Mouse (Mus musculus) stomach, postnatal 0 days (tissue): ENCODE results near the gene Astn2. TPM values are rescaled to one million over a fixed set of nuclear protein-coding genes. Genes with fewer than 3 reads are reported as not detected.

ENCODE experiments used
- ATAC-seq: fragments of 200-750 bp; cut with Nextera tagmentation; 2 replicates; pipeline ENCODE4 v1.8.0; 2017; ENCODE audit not compliant: low FRiP score, low TSS enrichment
- DNase-seq: peaks from one replicate; pipeline ENCODE4 v3.0.0-alpha.2; 2016; ENCODE audit warnings: low spot score
- H3K27ac ChIP-seq: fragments of 300-500 bp; sonication (generic); replicated peaks from 2 replicates; pipeline ENCODE4 v1.5.1; 2014; ENCODE audit warnings: mild to moderate bottlenecking, control low read depth
- H3K27me3 ChIP-seq: fragments of 300-500 bp; sonication (generic); 2 replicates; pipeline ENCODE4 v1.6.1; 2014; ENCODE audit warnings: low read length; ENCODE audit not compliant: control insufficient read depth, insufficient read depth
- H3K36me3 ChIP-seq: fragments of 300-500 bp; sonication (generic); 2 replicates; pipeline ENCODE4 v1.6.1; 2014; ENCODE audit warnings: low read length, mixed read lengths; ENCODE audit not compliant: control insufficient read depth, insufficient read depth
- H3K4me1 ChIP-seq: fragments of 300-500 bp; sonication (generic); replicated peaks from 2 replicates; pipeline ENCODE4 v1.6.1; 2014; ENCODE audit warnings: antibody characterized with exemption; ENCODE audit not compliant: control insufficient read depth, insufficient read depth
- H3K4me2 ChIP-seq: fragments of 300-500 bp; sonication (generic); replicated peaks from 2 replicates; pipeline ENCODE4 v1.6.1; 2014; ENCODE audit warnings: low read depth, mild to moderate bottlenecking, control low read depth, moderate library complexity
- H3K4me3 ChIP-seq: fragments of 300-500 bp; sonication (generic); 2 replicates; pipeline ENCODE4 v1.5.1; 2014; ENCODE audit warnings: low read depth, low read length, control low read depth
- H3K9ac ChIP-seq: fragments of 300-500 bp; sonication (generic); 2 replicates; pipeline ENCODE4 v1.6.1; 2014; ENCODE audit warnings: mild to moderate bottlenecking, low read length, control low read depth, mixed read lengths
- H3K9me3 ChIP-seq: fragments of 300-500 bp; sonication (generic); 2 replicates; pipeline ENCODE4 v1.6.1; 2016; ENCODE audit warnings: low read length; ENCODE audit not compliant: control insufficient read depth
- CTCF ChIP-seq: IDR thresholded peaks from 2 replicates; pipeline ENCODE4 v1.5.1; 2016; ENCODE audit warnings: antibody characterized with exemption, low read depth, mild to moderate bottlenecking, moderate library complexity
- EP300 ChIP-seq: optimal IDR thresholded peaks from 2 replicates; pipeline ENCODE3; 2016; ENCODE audit warnings: antibody characterized with exemption
- WGBS: fragments of 180-500 bp; shearing (Covaris S2); extraction: QIAGEN DNeasy Blood & Tissue Kit; methylation state at CpG from one replicate; pipeline ENCODE4 v1.1.7; 2014; 5-methylcytosine and 5-hydroxymethylcytosine counted together
- polyA plus RNA-seq: library from polyadenylated mRNA; unstranded; fragments of >200 nt; fragmentation: Nextera tagmentation; extraction: Ambion mirVana; gene quantifications from 2 replicates; pipeline ENCODE4 v1.2.1, GENCODE M21; 2015

Astn2 gene
- polyA plus RNA-seq, 1 experiment from 2014 or later, result 0.16 TPM

GRCm38 (mm10) chr4:66232350-66232749, 172.1 kb downstream of the Astn2 start:
- H3K9ac ChIP-seq, result no peak overlapping the region
- H3K36me3 ChIP-seq, result no peaks in the 10 kb centered on the region
- no peak overlapping the region for H3K4me2 ChIP-seq
- ATAC-seq (no peak), DNase-seq (no peak)
- no peak overlapping the region for H3K27ac ChIP-seq
- no peak for TF ChIP-seq EP300
- TF ChIP-seq CTCF, result no peak
- H3K4me3 ChIP-seq, result no peak overlapping the region
- no peaks in the 10 kb centered on the region for H3K4me1 ChIP-seq
- 50% methylated on average over 2 of the region's 2 CpGs for WGBS
- H3K27me3 ChIP-seq, result no peaks in the 10 kb centered on the region
- no peaks in the 10 kb centered on the region for H3K9me3 ChIP-seq

GRCm38 (mm10) chr4:66230735-66231134, 173.7 kb downstream of the Astn2 start:
- Histone ChIP-seq H3K9ac (no peak overlapping the region), H3K27me3 (no peaks in the 10 kb centered on the region), H3K4me2 (no peak overlapping the region), H3K27ac (no peak overlapping the region), H3K9me3 (no peaks in the 10 kb centered on the region), H3K4me3 (no peak overlapping the region), H3K36me3 (no peaks in the 10 kb centered on the region), H3K4me1 (no peaks in the 10 kb centered on the region)
- WGBS, result 71% methylated on average over 4 of the region's 4 CpGs
- no peak for ATAC-seq
- no peak for DNase-seq
- TF ChIP-seq CTCF (no peak), EP300 (no peak)

- ATAC-seq (no peak), DNase-seq (no peak)
- H3K4me1 ChIP-seq, result no peaks in the 10 kb centered on the region
- no peak overlapping the region for H3K4me2 ChIP-seq
- H3K36me3 ChIP-seq, result no peaks in the 10 kb centered on the region
- WGBS, result 85% methylated on average over 9 of the region's 9 CpGs
- H3K9ac ChIP-seq, result no peak overlapping the region
- no peaks in the 10 kb centered on the region for H3K27me3 ChIP-seq
- H3K4me3 ChIP-seq, result no peak overlapping the region
- no peak overlapping the region for H3K27ac ChIP-seq
- H3K9me3 ChIP-seq, result no peaks in the 10 kb centered on the region
- no peak for TF ChIP-seq EP300
- no peak for TF ChIP-seq CTCF
These were observed 181.7 kb downstream of the Astn2 start for GRCm38 (mm10) chr4:66222602-66223317.

- WGBS, result 52% methylated on average over 9 of the region's 9 CpGs
- no peak for DNase-seq
- no peak for ATAC-seq
- no peaks in the 10 kb centered on the region for H3K9me3 ChIP-seq
- no peaks in the 10 kb centered on the region for H3K36me3 ChIP-seq
- H3K27ac ChIP-seq, result no peak overlapping the region
- H3K4me2 ChIP-seq, result no peak overlapping the region
- TF ChIP-seq CTCF, result no peak
- TF ChIP-seq EP300, result no peak
- no peak overlapping the region for H3K4me3 ChIP-seq
- H3K9ac ChIP-seq, result no peak overlapping the region
- no peaks in the 10 kb centered on the region for H3K27me3 ChIP-seq
- no peaks in the 10 kb centered on the region for H3K4me1 ChIP-seq
These were observed 189.2 kb downstream of the Astn2 start for GRCm38 (mm10) chr4:66215170-66215618.

- H3K4me2 ChIP-seq, result no peak overlapping the region
- DNase-seq, result no peak
- 87% methylated on average over 8 of the region's 8 CpGs for WGBS
- H3K4me3 ChIP-seq, result no peak overlapping the region
- no peaks in the 10 kb centered on the region for H3K9me3 ChIP-seq
- no peak overlapping the region for H3K27ac ChIP-seq
- TF ChIP-seq EP300, result no peak
- TF ChIP-seq CTCF, result no peak
- no peaks in the 10 kb centered on the region for H3K36me3 ChIP-seq
- no peak for ATAC-seq
- H3K27me3 ChIP-seq, result no peaks in the 10 kb centered on the region
- H3K4me1 ChIP-seq, result no peaks in the 10 kb centered on the region
- no peak overlapping the region for H3K9ac ChIP-seq
These were observed 214.8 kb downstream of the Astn2 start for GRCm38 (mm10) chr4:66189636-66190035.

GRCm38 (mm10) chr4:66175887-66176533, 228.4 kb downstream of the Astn2 start:
- Histone ChIP-seq H3K9ac (no peak overlapping the region), H3K4me2 (no peak overlapping the region), H3K27ac (no peak overlapping the region), H3K4me1 (no peaks in the 10 kb centered on the region), H3K36me3 (no peaks in the 10 kb centered on the region), H3K27me3 (no peaks in the 10 kb centered on the region), H3K9me3 (no peaks in the 10 kb centered on the region), H3K4me3 (no peak overlapping the region)
- no peak for TF ChIP-seq CTCF
- no peak for TF ChIP-seq EP300
- no peak for DNase-seq
- 56% methylated on average over 14 of the region's 14 CpGs for WGBS
- no peak for ATAC-seq
